Mouse (Mus musculus): ENCODE data around the gene Atg2a.
A peak's percentile ranks its signal among the peaks of the same experiment; 100 is the strongest.

Atg2a gene

GRCm38 (mm10) chr19:6247526-6248300 lies 6.2 kb downstream of the Atg2a start:
- DNase-seq: no peak

- no peak for DNase-seq
Observed at GRCm38 (mm10) chr19:6253021-6253420, 11.6 kb downstream of the Atg2a start.

GRCm38 (mm10) chr19:6260428-6260827 lies 19.0 kb downstream of the Atg2a start:
- DNase-seq: no peak

DNA sequence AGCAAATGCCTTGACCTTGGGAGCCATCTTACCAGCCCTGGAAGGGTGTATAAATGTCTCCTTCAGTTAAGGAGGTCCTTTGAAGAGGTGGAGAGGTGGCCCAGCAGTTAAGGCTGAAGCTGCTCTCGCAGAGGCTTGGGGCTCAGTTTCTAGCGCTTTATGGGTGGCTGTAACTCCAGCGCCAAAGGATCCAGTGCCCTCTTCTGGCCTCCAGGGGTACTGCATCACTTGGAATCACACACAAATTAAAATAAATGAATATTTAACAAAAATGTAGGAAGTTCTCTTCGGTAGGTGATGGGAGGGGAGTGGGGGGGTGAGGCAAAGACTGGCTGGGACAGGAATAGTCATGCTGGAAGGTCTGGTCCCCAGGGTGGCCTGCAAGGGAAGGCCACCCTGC lies 19.5 kb downstream of the Atg2a start:
- no peak for DNase-seq

- DNase-seq: no peak
Observed at GRCm38 (mm10) chr19:6261379-6261778, 19.9 kb downstream of the Atg2a start.

DNA sequence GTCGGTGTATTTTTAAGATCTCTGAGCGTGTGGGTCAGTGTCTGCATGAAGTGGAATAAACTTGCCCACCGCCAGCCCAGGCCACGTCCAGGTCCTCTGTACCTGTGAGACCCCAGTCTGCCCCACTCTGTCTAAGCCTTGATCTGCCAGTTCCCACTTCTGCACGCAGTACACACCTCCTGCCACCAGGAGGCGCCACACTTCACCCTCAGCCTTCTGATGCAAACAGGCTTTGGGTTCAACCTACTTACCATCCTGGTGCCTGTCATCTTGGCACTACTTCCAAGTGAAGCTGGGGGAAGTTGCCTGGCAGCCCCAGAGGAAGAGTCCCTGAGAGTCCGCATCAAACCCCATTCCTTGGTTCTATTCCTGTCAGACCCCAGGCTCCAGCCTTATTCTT lies 20.8 kb downstream of the Atg2a start:
- DNase-seq: no peak

- no peak for DNase-seq
Observed at GRCm38 (mm10) chr19:6262839-6263433, 21.5 kb downstream of the Atg2a start.

DNA sequence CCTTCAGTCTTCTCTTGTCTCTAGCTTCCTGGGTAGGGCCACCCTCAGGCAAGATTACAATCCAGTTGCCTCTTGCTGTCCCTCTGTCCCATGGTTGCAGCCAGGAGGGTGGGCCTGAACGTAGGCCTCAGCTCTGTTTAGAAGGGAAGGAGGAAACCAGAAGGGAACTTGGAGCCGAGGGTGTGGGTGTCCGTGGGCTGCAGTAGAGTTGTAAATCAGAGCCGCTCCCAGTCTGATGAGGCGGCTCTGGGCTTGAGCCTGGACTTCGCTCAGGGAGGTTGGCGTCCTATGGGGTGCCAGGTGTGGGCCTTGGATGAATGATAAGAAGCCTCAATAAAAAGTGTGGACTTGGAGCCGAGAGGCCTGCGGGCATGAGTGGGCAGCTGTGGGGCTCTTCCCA lies 22.7 kb downstream of the Atg2a start:
- DNase-seq: peak; percentile 54

GRCm38 (mm10) chr19:6264945-6265344 lies 23.5 kb downstream of the Atg2a start:
- DNase-seq: no peak

DNA sequence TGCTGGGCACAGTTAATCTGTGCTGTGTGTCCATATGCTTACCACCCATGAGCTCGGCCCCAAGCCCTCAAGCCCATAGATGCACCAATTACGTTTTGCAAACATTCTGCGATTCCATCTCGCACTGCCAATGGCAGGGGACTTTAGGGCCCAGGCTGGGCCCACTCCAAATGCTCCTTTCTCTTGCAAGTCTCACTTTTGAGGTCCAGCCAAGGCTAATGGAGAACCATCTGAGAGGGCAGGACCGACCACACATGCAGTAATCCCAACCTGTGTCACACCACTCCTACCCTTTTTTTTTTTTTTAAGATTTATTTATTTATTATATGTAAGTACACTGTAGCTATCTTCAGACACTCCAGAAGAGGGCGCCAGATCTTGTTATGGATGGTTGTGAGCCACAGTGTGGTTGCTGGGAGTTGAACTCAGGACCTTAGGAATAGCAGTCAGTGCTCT lies 24.3 kb downstream of the Atg2a start:
- no peak for DNase-seq

DNA sequence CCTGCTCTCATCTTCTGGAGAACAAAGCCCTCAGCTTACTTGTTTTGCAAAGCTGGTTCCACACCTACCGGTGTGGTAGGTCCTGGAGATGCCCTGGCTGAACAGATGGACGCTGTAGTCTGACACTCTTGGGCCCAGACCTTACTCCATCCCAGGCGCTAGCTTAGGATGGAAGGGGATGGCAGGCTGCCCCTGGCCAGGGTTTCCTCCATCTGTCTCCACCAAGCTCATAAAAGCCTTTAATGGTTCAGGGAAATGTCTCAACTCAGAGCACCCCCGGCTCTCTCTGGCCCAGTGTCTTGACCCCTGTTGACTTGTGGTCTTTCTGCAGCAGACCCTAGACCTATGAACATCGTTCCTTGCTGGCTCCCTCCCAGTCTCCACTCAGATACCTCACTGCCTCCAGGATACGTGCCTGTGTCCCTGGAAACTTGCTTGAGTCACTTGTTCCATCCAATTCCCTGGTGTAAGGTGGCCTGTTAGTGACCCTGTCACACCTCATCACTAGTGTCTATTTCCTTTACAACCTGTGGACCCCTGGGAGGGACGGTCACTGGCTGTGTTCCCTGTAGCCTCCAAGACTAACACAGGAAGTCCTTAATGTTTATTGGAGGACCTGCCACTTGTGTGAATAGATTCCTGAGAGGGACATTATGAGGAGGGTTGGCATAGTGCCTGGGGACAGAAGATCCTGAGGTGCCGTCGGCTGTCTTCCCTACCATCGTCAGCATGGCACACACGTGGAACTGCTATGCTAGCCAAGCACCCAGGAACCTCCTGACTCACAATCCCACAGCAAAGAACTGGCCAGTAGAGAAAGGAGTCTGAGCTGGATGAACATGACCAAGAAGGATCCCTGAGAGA lies 26.1 kb downstream of the Atg2a start:
- no peak for DNase-seq

DNA sequence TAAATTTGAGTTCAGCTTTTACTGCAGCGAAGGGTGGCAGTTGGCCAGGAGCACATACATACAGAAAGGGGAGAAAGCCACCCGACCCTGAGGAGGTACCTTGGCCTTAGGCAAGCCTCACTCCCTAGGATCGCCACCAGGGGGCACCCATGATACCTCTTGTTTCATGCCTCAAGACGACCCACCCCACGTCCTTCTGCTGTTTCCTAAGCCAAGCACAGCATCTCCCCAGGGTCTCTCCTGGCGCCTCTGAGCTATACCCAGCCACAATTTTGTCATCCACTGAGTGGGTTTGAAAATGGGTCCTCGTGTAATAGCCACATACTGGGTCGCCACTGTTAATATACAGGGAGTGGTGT lies 26.7 kb downstream of the Atg2a start:
- peak; percentile 73 for DNase-seq

GRCm38 (mm10) chr19:6268670-6269132 lies 27.2 kb downstream of the Atg2a start:
- no peak for DNase-seq

DNA sequence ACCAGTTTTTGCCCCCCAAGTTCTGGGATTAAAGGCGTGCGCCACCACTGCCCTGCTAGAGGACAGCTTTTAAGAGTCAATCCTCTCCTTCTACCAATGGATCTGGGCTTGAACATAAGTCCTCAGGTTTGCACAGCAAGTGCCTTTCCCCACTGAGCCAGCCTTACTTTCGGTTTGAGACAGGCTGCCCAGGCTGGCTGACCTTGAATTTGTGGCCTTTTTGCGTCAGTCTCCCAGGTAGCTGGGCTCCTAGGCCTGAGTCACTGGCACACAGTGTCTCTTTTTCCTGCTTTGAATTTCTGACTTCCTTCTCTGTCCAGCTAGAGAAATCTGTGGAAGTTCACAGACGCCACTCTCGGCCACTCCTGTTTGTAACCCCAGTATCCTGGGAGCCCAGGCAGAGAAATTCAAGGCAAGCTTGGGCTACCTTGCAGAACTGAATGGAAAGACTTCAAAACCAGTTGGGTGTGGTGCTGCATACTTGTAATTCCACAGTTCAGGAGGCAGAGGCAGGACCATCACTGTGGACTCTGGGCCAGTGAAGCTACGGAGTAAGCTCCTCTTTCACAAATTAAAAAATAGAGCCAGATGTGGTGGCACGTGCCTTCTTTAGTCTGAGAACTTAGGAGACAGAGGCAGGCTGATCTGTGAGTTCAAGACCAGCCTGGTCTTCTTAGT lies 28.5 kb downstream of the Atg2a start:
- no peak for DNase-seq

DNA sequence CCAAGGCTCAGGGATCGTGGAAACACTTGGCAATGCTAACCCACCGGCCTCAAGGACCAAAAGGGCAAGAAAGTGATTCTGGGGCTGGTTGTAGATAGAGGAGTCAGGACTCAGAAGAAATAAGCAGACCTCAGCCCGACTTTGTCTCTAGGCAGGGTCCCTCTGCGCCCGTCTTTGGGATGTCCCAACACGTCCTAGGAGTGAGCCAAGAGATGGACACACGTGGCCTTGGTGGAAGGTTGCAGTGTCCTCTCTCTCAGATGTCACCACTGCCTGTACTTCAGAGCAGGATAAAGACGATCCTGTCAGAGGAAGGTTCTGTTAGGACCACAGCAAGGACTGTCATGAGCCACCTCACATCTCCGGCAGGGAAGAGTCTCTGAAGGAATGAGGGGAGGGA lies 29.2 kb downstream of the Atg2a start:
- DNase-seq: no peak

- DNase-seq: no peak
Observed at GRCm38 (mm10) chr19:6271206-6271605, 29.7 kb downstream of the Atg2a start.

DNA sequence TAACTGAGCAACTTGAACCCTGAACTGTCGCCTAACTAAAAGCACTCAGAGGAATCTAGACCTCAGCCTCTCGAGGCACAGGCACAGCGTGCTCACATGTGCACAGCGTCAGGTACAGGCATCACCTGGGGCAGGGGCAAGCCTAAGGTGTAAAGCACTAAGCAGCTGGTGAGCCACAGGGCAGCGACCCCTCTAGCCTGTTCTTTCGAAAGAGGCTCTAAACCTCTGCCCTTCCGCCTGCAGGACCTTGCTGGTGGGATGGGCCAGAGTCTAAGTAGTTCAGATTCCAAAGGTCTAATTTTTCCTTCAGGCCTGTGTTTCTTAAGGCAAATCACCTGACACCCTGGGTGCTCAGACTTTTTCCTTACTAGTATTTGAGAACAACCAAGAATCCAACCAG lies 30.6 kb downstream of the Atg2a start:
- DNase-seq: no peak

DNA sequence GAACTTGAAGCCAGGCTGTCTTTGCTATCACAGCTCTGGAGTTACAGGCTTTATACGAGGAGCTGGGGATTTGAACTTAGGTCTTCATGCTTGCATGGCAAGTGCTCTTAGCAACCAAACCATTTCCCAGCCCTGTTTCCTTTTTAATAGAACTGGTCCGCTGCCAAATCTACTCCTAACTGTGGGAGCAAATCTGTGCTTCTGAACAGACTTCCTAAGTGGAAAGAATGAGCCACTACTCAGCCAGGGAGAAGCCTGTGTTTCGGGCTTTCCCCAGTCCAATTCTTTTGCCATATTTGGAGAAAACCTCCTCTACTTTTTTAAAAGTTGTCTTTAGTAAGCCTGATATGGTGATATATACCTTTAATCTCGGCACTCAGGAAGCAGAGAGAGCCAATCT lies 31.3 kb downstream of the Atg2a start:
- peak; percentile 37 for DNase-seq

- no peak for DNase-seq
Observed at GRCm38 (mm10) chr19:6273592-6273991, 32.1 kb downstream of the Atg2a start.

- DNase-seq: no peak
Observed at GRCm38 (mm10) chr19:6273998-6274608, 32.6 kb downstream of the Atg2a start.

GRCm38 (mm10) chr19:6275740-6276389 lies 34.4 kb downstream of the Atg2a start:
- DNase-seq: no peak

Data from right cerebral cortex, adult 18-20 months (tissue).